Mouse (Mus musculus) lung, postnatal 25 days (tissue): Measurements from ENCODE around the gene Mindy2.

ENCODE experiments used
- DNase-seq: peaks from one replicate; pipeline ENCODE4 v3.0.0; 2022; ENCODE audit warnings: low spot score

The Mindy2 gene

GRCm38 (mm10) chr9:70668048-70668447, 11.1 kb upstream of the Mindy2 start:
- DNase-seq, result no peak

GRCm38 (mm10) chr9:70666811-70667210, 9.8 kb upstream of the Mindy2 start:
- DNase-seq, result no peak

- no peak for DNase-seq
These were observed 8.6 kb upstream of the Mindy2 start for GRCm38 (mm10) chr9:70665372-70666145.

GRCm38 (mm10) chr9:70664847-70665246, 7.9 kb upstream of the Mindy2 start:
- DNase-seq, result no peak

- DNase-seq, result no peak
These were observed 1.3 kb upstream of the Mindy2 start for GRCm38 (mm10) chr9:70658266-70658665.

GRCm38 (mm10) chr9:70656130-70657007, 605 bp downstream of the Mindy2 start, which contains the start of gene Gm10642:
Gene Gm10642, plus strand, starts transcription at chr9:70656251.
- peak; percentile 78 for DNase-seq

GRCm38 (mm10) chr9:70655764-70656129, 1.2 kb downstream of the Mindy2 start:
- no peak for DNase-seq

- DNase-seq, result no peak
These were observed 2.5 kb downstream of the Mindy2 start for GRCm38 (mm10) chr9:70654496-70654895.

- no peak for DNase-seq
These were observed 3.1 kb downstream of the Mindy2 start for GRCm38 (mm10) chr9:70653875-70654274.

- DNase-seq, result no peak
These were observed 4.8 kb downstream of the Mindy2 start for GRCm38 (mm10) chr9:70652221-70652620.

GRCm38 (mm10) chr9:70650994-70651393, 6.0 kb downstream of the Mindy2 start:
- no peak for DNase-seq

GRCm38 (mm10) chr9:70650260-70650659, 6.7 kb downstream of the Mindy2 start:
- no peak for DNase-seq

- no peak for DNase-seq
These were observed 20.2 kb downstream of the Mindy2 start for GRCm38 (mm10) chr9:70636748-70637147.

GRCm38 (mm10) chr9:70631665-70632064, 25.3 kb downstream of the Mindy2 start:
- peak; percentile 32 for DNase-seq

GRCm38 (mm10) chr9:70629711-70630110, 27.3 kb downstream of the Mindy2 start:
- peak; percentile 14 for DNase-seq

- DNase-seq, result no peak
These were observed 45.8 kb downstream of the Mindy2 start for GRCm38 (mm10) chr9:70611026-70611673.

GRCm38 (mm10) chr9:70602186-70602845, 54.7 kb downstream of the Mindy2 start:
- DNase-seq, result no peak

GRCm38 (mm10) chr9:70598271-70598670, 58.7 kb downstream of the Mindy2 start:
- no peak for DNase-seq

- DNase-seq, result no peak
These were observed 65.5 kb downstream of the Mindy2 start for GRCm38 (mm10) chr9:70591486-70591885.

GRCm38 (mm10) chr9:70590775-70591174, 66.2 kb downstream of the Mindy2 start:
- no peak for DNase-seq

GRCm38 (mm10) chr9:70587171-70587570, 69.8 kb downstream of the Mindy2 start:
- DNase-seq, result no peak

GRCm38 (mm10) chr9:70585172-70585571, 71.8 kb downstream of the Mindy2 start:
- DNase-seq, result no peak
